Mouse (Mus musculus): Measurements from ENCODE around the gene Atp5b. TPM values are rescaled to one million over a fixed set of nuclear protein-coding genes. Genes with fewer than 3 reads are reported as not detected.
"Not testable (repeated sequence)": the region's sequence is repeated elsewhere in the genome, so short reads cannot be mapped to it uniquely, and the experiment has no call there.

The Atp5b gene
- total RNA-seq, 2 experiments from 2014 or later: 1,550 to 1,901 TPM

- intact Hi-C loops (cut with DNase I): no loop called here
- DNase-seq (ENCODE audit: low spot score in 2 of 2): no peak
Measured at GRCm38 (mm10) chr10:128062221-128062989, 20.7 kb upstream of the Atp5b start.

DNA sequence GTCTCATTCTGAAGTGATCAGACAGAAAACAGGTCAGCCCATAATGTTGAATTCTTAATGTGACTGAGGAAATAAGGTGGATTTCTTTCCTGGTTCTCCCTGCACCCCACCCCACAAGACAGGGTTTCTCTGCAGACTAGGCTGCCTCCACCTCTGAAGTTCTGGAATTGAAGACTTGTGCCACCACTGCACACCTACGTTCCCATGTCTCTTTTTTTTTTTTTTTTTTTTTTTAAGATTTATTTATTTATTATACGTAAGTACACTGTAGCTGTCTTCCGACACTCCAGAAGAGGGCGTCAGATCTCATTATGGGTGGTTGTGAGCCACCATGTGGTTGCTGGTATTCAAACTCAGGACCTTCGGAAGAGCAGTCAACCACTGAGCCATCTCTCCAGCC, 17.0 kb upstream of the Atp5b start:
- no peak for DNase-seq (ENCODE audit: low spot score in 2 of 2)

GRCm38 (mm10) chr10:128069201-128069600, 13.9 kb upstream of the Atp5b start:
- intact Hi-C loops (cut with DNase I): no loop called here
- DNase-seq (ENCODE audit: low spot score in 2 of 2): no peak

More for the DNA sequence above, 17.0 kb upstream of the Atp5b start:
- intact Hi-C loops (cut with DNase I): no loop called here

GRCm38 (mm10) chr10:128070432-128070831, 12.6 kb upstream of the Atp5b start:
- DNase-seq (ENCODE audit: low spot score in 2 of 2); intact Hi-C loops (cut with DNase I): not testable (repeated sequence)

- DNase-seq (ENCODE audit: low spot score in 2 of 2); intact Hi-C loops (cut with DNase I): not testable (repeated sequence)
Measured at GRCm38 (mm10) chr10:128078269-128078668, 4.8 kb upstream of the Atp5b start.

DNA sequence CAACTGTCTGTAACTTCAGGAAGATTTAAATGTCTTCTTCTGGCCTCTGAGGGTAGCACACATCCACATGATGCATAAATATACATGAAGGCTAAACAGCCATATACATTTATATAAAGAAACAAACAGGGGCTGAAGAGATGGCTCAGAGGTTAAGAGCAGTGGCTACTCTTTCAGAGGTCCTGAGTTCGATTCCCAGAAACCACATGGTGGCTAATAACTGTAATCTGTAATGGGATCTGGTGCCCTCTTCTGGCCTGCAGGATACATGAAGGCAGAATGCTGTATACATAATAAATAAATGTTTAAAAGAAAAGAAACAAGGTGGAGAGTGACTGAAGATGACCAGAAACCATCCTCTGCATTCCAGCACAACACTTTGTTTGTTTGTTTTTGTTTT, 2.6 kb upstream of the Atp5b start:
- no peak for DNase-seq (ENCODE audit: low spot score in 2 of 2)
- intact Hi-C loops (cut with DNase I): no loop called here

DNA sequence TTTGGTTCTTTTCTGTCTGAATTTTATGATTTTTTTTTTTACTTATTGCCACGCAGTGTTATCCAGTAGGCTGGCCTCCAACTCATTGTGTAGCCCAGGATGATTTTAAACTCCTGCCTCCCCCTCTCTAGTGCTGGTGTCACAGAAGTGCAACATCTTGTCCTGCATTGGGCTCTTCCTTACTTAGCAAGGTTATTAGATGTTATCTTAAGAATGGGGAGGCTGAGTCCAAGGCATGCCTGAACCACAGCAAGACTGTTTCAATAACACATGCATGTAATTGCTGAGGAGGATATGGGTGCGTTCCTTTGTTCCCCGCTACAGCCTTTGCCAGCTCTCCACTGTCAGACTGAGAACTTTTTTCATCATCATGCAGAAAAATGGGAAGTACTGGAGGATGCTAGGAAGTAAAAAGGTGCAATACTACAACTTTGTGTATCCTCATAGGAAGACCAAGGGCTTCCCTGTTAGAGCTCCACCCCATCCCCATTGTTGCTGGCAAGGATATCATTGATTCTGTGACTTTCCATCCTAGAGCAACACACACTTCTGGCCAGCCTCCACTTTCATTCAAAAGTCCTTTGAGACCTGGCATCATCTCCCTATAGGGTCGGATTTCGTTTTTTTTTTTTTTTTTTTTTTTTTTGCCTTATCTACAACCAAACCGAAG, 1.1 kb upstream of the Atp5b start:
- intact Hi-C loops (cut with DNase I): no loop called here

DNA sequence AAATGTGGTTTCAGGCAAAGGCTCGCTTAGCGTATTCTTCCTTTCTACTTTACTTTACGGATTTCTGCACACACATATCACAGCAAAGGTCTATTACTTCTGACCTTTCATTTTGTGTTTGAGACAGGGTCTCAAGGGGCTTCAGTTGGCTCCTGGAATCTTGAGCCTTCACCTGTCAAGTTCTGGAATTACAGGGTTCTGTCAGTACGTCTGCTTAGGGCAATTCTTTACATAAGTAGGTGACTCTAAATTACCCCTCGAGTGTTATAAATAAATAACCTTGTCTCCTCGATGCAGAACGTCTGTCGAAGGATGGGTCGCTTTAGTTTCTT, 630 bp upstream of the Atp5b start:
- intact Hi-C loops (cut with DNase I): no loop called here
- DNase-seq (ENCODE audit: low spot score in 2 of 2): no peak

More for the DNA sequence above, 1.1 kb upstream of the Atp5b start:
- DNase-seq (ENCODE audit: low spot score in 2 of 2): no peak

DNA sequence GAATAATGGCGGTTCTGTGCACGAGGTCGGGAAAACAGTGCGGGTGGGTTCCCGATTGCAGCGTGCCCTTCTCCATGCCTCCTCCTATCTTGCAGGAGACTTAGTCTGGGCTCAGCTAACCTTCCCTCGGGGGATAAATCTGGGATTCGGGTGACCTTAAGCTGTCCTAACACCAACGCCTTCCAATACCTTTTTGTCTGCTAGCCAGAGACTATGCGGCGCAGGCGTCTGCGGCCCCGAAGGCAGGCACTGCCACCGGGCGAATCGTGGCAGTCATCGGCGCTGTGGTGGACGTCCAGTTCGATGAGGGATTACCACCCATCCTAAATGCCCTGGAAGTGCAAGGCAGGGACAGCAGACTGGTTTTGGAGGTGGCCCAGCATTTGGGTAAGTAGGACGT, 615 bp downstream of the Atp5b start:
- peak; percentile 32 to 41 for DNase-seq (ENCODE audit: low spot score in 2 of 2)
- intact Hi-C loops (cut with DNase I): no loop called here

GRCm38 (mm10) chr10:128084160-128084559, 1.1 kb downstream of the Atp5b start:
- intact Hi-C loops (cut with DNase I): no loop called here
- DNase-seq (ENCODE audit: low spot score in 2 of 2): no peak

DNA sequence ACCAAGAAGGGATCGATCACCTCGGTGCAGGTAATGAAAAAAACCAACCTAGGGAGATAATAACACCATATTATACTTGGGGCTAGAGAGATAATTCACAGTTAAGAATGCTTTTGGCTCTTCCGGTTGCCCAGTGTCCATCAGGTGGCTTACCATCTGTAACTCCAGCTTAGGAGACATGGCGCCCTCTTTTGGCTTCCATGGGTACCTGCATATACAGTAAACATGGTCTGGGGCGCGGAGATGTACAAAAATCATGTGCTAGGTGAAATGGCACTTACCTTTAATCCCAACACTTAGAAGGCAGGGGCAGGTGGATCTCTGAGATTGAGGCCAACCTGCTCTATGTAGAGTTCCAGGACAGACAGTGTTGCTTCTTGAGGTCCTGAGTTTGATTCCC, 3.3 kb downstream of the Atp5b start:
- intact Hi-C loops (cut with DNase I): no loop called here
- no peak for DNase-seq (ENCODE audit: low spot score in 2 of 2)

GRCm38 (mm10) chr10:128087216-128087615, 4.1 kb downstream of the Atp5b start:
- intact Hi-C loops (cut with DNase I); DNase-seq (ENCODE audit: low spot score in 2 of 2): not testable (repeated sequence)

- no peak for DNase-seq (ENCODE audit: low spot score in 2 of 2)
- intact Hi-C loops (cut with DNase I): no loop called here
Measured at GRCm38 (mm10) chr10:128088181-128088580, 5.1 kb downstream of the Atp5b start.

GRCm38 (mm10) chr10:128089842-128090241, 6.8 kb downstream of the Atp5b start:
- intact Hi-C loops (cut with DNase I): loop anchor here (2.0 kb wide), 1 partner anchor 51 kb away; no protein-coding TSS in a partner anchor
- DNase-seq (ENCODE audit: low spot score in 2 of 2): no peak

DNA sequence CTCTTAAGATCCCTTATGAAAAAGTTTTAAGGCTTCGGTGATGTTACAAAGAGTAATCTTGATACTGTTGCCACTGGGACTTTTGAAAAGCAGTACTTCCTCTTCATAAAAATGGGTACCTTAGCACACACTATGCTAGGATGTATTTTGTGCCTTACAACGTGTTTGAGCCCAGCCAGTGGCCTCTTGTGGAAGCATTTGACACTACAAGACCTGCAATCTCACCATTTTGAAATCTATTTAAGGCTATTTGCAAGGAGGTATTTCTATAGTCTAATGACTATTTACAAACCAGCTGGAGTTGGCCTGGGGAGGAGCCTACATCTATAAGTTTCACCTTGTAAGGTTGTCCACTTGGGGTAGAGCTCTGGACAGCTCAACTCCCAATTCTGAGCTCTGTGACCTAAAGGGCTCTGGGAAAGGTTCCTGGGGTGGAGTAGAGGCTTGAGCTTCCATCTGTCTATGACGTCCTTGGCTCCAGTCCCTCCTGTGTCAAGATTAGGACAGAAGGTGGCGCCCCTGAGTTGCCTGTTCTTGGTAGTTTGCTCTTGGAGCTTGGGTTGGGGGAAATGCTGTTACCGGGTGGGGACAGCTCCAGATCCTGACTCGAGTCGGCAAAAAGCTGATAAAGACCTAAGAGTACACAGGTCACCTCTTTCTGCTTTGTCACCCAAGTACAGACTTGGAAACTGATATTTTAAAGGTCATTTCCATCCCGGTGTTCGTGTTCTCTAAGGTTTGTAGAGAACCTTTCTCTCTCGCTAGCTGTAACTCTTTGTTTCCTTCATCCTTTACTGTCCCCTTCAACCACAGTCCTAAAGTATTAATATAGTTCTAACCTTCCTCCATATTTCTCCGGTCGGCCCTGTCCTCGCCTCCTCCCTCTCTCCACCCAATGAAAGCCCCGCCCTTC, 7.8 kb downstream of the Atp5b start:
- DNase-seq (ENCODE audit: low spot score in 2 of 2): peak; percentile 83 to 88
- intact Hi-C loops (cut with DNase I): loop anchor here (1.0 to 2.0 kb wide), 2 partner anchors 50 to 95 kb away; no protein-coding TSS in a partner anchor

DNA sequence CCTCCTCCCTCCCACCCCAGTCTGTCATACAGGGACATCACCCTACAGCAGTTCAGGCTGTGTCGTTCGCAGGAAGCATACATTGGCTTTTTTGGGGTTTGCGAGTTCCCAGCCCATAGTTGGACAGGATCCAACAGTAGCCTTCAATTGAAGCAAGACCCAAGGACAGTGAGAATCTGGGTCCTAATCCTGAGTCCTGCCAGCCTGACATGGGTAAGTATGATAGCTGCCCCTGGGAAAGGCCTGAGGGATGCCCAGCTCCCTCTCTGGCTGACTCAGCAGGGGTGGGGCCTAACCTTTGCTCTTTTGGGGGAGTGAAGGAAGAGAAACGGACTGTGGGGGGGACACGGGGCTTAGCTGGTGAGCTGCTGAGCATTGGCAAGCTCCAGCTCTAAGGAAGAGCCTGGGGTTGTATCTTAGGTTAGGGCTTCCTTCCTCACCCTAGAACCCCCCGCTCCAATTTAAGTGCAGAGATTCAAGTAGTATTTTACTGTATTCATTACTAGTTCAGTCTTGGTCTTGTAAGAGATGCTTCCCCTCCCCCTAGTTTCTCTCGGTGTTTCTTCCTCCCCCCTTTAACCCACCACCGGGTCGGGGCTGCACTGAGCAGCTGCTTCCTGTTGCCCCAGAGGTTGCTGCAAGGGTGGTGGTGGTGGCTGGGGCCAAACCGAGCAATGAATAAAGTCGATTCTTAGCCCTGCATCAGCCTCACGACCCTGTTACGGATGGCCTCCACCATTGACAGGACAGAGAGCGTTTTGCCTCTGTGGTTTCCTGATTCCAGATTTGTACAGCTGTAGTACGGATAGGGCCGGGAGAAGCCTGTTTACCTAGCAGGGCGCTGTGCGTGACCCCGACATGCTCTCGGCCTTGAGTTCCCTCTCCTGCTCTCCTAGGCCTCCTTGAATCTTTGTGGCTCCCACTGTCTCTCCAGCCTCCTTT, 8.8 kb downstream of the Atp5b start, which contains the start of gene Baz2a:
Baz2a (plus strand) TSS at position 14 of the 942 bp plus-strand sequence.
- intact Hi-C loops (cut with DNase I): loop anchor here (1.0 to 2.0 kb wide), 2 partner anchors 49 to 94 kb away; no protein-coding TSS in a partner anchor
- DNase-seq (ENCODE audit: low spot score in 2 of 2): peak; percentile 23 to 32

DNA sequence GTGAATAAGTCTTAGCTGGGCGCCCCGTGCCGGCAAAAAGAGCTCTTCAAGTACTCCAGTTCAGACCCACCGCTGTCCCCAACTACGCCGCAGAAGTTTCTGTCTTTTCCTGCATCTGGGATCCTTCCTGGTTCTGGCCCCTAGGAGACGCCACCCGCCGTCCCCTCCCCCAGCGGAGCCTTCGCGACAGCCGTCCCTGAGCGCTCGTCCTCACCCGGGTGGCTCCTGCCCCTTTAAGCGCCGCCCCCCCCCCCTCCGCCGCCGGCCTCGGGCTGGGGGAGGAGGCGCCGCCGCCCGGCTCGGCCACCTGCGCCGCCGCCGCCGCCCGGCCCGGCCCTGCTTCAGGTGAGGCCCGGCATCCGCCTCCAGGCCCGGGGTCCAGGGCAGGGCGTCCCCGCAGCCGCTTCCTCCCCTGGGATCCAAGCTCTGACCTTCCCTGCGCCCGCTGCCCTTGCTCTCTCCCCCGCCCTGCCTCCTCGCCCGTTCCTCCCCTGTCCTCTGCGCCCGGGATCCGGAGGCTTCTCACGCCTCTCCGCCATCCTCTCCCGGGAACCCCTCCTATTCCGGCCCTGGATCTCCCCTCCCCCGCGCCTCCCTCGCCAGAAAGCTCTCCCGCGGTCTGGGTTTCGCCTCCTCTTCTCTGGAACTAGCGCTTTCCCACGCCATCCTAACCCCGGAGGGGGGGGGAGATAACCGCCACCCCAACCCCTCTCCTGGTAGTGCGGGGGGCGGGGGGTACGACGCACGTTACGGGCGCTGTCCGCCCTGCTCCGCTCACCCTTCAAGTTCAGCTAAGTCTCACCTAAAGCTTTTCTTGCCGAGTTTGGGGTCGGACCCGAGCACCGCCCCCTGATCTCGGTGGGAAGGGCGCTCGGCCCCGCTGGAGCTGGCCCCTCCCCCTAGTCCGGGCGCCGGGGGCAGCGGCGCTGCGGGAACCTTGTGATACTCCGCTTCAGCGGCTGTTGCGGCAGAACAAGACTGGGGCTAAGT, 9.7 kb downstream of the Atp5b start:
- intact Hi-C loops (cut with DNase I): no loop called here
- DNase-seq (ENCODE audit: low spot score in 2 of 2): peak; percentile 76 to 78

Measured in left cerebral cortex, postnatal 36 days (tissue).